8 mouse cellular contexts compared by ENCODE assay signal in the genomic region with DNA sequence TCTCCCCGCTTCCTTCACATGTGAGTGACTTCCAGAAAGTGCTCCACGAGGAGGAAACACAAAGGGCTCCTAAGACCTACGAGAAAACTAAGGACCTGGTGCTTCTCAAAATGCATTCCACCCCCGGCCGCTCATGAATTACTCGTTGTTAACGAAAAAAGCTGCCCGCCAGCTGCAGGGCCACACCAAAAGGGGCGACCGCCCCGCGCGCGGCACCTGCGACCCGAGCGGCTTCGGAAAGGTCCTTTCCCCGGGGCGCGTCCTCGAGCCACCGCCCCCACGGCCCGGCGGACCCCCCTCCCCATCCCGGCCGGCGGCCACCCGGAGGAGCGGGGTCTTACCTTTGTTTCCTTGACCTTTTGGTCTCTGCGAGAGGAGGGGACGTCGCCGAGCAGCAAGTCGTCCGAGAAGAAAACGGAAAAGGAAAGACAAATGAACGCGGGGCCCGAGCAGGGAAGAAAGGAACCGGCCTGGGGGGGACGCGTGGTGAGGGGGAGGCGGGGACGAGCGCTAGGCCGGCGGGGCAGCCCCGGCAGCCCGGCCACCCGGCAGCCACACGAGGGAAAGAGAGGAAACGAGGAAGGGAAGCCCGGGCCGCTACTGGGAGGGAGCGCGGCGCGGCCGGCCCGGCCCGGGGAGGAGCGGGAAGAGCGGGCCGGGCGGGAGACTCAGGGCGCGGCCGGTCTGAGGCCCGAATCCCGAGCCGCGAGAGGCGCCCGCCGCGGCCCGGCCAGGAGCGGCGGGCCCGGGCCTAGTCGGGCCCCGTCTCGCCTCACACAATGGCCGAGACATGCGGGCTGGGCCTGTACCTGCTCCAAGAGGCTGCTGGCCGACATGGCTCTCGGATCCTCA. TPM values are rescaled to one million over a fixed set of nuclear protein-coding genes. Genes with fewer than 3 reads are reported as not detected.
DNase-seq lines count a peak whose midpoint lies in the region; ATAC-seq lines count a peak whose summit lies in the region.

No protein-coding gene starts in this region.

- peak overlapping the region; percentile 65 for H3K4me2 ChIP-seq in liver, embryonic 16.5 days (ENCODE audit: low read depth, low read length)

- H3K27me3 ChIP-seq in liver, embryonic 16.5 days (ENCODE audit: control insufficient read depth, insufficient read depth, low read depth, low read length) = no peaks in the 10 kb centered on the region

- H3K4me3 ChIP-seq in liver, embryonic 16.5 days (ENCODE audit: low read depth, low read length) = peak overlapping the region; percentile 79

- no peaks in the 10 kb centered on the region for H3K9me3 ChIP-seq in liver, embryonic 16.5 days (replicated peaks; ENCODE audit: control insufficient read depth, low read length)

- WGBS in liver, embryonic 16.5 days (ENCODE audit: insufficient replicate concordance) = under 1% methylated on average over 70 of the region's 89 CpGs

- H3K4me1 ChIP-seq in liver, embryonic 16.5 days (ENCODE audit: control insufficient read depth, low read depth, low read length) = peaks cover 31% of the 10 kb centered on the region

- peaks cover 6% of the 10 kb centered on the region for H3K36me3 ChIP-seq in liver, embryonic 16.5 days (ENCODE audit: control insufficient read depth, insufficient read depth)

- DNase-seq in layer of hippocampus, postnatal 25 days (ENCODE audit: extremely low spot score in 1 of 2, low spot score in 1 of 2) = peak; percentile 9 to 11
- DNase-seq in layer of hippocampus, adult 11-12 months (ENCODE audit: low spot score) = no peak
- peak; percentile 17 for DNase-seq in cerebellum, adult 11 months
- DNase-seq in forelimb bud, embryonic 11.5 days (ENCODE audit: low read depth, low spot score) = peak; percentile 13
- DNase-seq in induced T-regulatory cell, adult 2 months (ENCODE audit: low read depth) = peak; percentile 68
- DNase-seq in ovary, postnatal 10 days (ENCODE audit: low spot score) = peak; percentile 4
- peak; percentile 26 for DNase-seq in urinary bladder, postnatal 14 days (ENCODE audit: low spot score)

- H3K27ac ChIP-seq in liver, embryonic 16.5 days (ENCODE audit: low read length) = peak overlapping the region; percentile 93

- peak; percentile 72 for ATAC-seq in liver, embryonic 16.5 days (ENCODE audit: low read depth)

- peak overlapping the region; percentile 95 for H3K9ac ChIP-seq in liver, embryonic 16.5 days (ENCODE audit: low read depth, low read length)

RNA-seq across cellular contexts. Expression of gene Ythdf2, which starts 0.8 kb away (rescaled TPM):
- total RNA-seq in layer of hippocampus, postnatal 25 days (2021) = 10 to 100 TPM; 42.6 to 47.9 TPM
- 24.9 and 28.5 TPM in 2 replicates for polyA plus RNA-seq in liver, embryonic 16.5 days (2015; fragmentation: Nextera tagmentation; extraction: Ambion mirVana)

RNA-seq across cellular contexts. Expression of gene Gmeb1, which starts 50.1 kb away (rescaled TPM):
- 10 to 100 TPM; 21.9 to 26.9 TPM for total RNA-seq in layer of hippocampus, postnatal 25 days (2021)
- polyA plus RNA-seq in liver, embryonic 16.5 days (2015; fragmentation: Nextera tagmentation; extraction: Ambion mirVana) = 12.2 and 12.7 TPM in 2 replicates
